Mouse (Mus musculus) embryonic stem cell, embryonic (primary cell): ENCODE measurements around the gene Mknk2.

Experiments used
- CTCF ChIA-PET, 4 experiments: fragments of 300-600 bp in 2 of 4; fragments of 350-600 bp in 2 of 4; sonication (Branson Sonifier 250); formaldehyde crosslinking; loops; one replicate each; lab custom pipeline; 2022; ENCODE audit warnings: inconsistent platforms in 2 of 4; lab: Charles Lee
- POLR2A ChIA-PET, 4 experiments: fragments of 300-600 bp in 2 of 4; fragments of 350-600 bp in 2 of 4; sonication (Branson Sonifier 250); formaldehyde crosslinking; loops; one replicate each; lab custom pipeline; 2022; ENCODE audit warnings: antibody characterized with exemption in 4 of 4, inconsistent platforms in 1 of 4; lab: Charles Lee

The Mknk2 gene

DNA sequence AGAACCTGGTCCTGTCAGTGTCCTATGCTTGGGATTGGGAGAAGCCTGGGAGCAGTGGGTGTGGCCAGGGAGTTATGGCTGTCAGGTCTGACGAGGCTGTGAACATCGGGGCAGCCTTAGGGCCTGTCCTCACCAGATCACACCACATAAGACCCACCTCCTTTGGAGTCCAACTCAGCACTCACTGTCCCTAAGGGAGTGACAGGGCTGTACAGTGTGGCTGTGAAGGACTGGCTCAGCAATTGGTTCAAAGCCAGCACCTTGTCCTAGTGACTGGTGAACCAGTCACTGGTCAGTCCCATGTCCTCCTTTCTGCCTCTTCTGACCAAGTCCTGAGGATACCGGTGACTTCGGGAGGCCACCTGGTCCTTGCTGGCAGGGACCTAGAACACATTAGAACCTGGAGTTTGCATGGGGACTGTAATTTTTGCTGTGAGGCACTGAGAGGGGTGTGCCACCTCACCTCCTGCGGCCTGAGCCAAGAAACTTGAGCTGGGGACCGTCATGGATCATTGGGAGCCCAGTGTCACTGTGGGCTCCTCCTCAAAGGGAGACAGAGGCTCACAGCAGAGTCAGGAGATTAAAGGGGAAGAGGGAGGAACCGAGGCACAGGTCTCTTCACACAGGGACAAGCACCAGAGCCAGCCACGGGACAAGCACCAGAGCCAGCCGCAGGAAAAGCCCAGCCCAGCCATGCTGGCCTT is 1.8 kb upstream of the Mknk2 start:
- ChIA-PET CTCF (interaction anchor here (0.9 to 2.5 kb wide), 6 partner anchors 8 to 202 kb away, joined by 3 to 15 read pairs (median 6); no protein-coding TSS in a partner anchor), POLR2A (interaction anchor here in 3 of 4 experiments (0.6 to 15.6 kb wide), 26 partner anchors 11 to 151 kb away, joined by 3 to 944 read pairs (median 7); partner anchors contain the start of genes Btbd2 (in 2 of the 3), Abhd17a (in 1 of the 3), Adat3 (in 1 of the 3) and Csnk1g2 (in 1 of the 3))

DNA sequence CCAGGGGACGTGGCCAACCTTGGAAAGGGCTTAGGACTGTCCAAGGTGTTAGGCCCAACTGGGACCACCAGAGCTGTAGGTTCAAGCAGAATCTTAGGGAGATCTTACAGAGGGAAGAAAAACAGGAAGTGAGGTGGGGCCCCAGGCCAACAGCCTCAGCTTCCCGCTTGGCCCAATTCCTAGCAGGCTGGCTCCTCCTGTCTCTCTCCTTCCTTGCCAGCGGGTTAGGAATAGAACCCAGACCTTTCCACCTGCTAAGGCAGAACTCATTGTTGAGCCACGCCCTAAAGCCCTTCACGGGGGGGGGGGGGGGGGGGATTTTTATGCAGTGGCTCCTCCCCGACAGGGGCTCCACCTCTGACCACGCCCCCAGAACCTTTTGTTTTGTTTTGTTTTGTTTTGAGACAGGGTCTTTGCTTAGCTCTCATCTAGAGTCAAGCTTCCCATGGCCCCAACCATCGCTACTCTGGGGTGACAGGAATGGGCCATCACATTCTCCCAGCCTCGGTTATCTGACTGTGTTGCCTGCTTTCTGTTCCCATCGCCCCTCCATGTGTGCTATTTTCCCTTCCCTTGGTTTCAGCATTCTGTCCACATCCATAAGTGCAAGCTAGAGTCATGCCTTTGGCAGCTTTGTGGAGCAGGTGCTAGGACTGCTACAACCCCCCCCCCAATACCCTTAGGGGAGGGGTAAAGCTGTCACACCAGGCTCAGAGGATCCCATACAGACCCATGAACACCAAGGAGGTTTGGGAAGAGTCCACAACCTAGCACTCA is 877 bp upstream of the Mknk2 start:
- POLR2A ChIA-PET, result interaction anchor here (0.6 to 15.6 kb wide), 64 partner anchors 9 to 421 kb away, joined by 3 to 944 read pairs (median 8); partner anchors contain the start of genes Csnk1g2 (in 3 of the 4), Abhd17a (in 2 of the 4), Ap3d1 (in 2 of the 4) and Btbd2 (in 2 of the 4)

DNA sequence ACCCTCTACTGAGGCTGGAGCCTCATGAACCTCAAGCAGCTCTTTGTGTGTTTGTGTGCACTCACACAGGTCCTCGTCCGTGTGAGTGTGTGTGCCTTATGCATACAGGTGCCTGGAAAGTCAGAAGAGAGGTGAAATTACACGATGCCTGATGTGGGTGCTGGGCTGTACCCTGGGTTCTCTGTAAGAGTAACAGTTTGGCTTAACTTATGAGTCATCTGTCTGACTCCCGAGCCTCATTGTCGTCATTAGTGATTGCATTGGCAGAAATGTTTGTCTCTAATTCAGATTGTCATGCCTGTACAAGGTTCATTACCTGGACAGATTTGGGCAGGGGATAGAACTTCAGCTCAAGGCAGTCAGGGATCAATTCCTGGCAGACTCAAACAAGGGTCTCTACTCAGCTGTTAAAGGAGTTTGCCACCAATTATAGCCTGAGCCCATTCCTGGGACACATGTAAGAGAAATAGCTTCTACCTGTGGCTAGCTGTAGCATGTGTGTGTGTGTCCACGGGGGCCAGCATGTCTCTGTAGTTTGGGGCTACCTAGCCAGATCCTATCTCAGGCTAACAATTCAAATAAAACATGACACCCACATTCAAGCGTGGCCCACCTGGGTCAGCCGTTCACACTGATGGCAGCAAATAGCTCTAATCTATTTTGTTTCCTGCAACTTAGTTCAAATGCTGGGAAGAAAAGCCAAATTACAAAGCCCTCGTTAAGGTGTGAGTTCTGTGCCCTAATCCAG is 610 bp downstream of the Mknk2 start:
- CTCF ChIA-PET, result interaction anchor here (0.8 to 5.1 kb wide), 32 partner anchors 10 to 204 kb away, joined by 3 to 74 read pairs (median 5); partner anchors contain the start of genes Abhd17a (in 1 of the 4), Atp8b3 (in 1 of the 4), Btbd2 (in 1 of the 4) and Csnk1g2 (in 1 of the 4)
- POLR2A ChIA-PET, result interaction anchor here (0.5 to 15.6 kb wide), 175 partner anchors 7 to 879 kb away, joined by 3 to 944 read pairs (median 9); partner anchors contain the start of genes Abhd17a (in 3 of the 4), Ap3d1 (in 3 of the 4), Atp8b3 (in 3 of the 4) and Csnk1g2 (in 3 of the 4)

More for the DNA sequence above, 877 bp upstream of the Mknk2 start:
- CTCF ChIA-PET, result interaction anchor here (0.5 to 5.1 kb wide), 25 partner anchors 8 to 338 kb away, joined by 3 to 74 read pairs (median 4); partner anchors contain the start of genes Btbd2 (in 1 of the 4) and Rexo1 (in 1 of the 4)

DNA sequence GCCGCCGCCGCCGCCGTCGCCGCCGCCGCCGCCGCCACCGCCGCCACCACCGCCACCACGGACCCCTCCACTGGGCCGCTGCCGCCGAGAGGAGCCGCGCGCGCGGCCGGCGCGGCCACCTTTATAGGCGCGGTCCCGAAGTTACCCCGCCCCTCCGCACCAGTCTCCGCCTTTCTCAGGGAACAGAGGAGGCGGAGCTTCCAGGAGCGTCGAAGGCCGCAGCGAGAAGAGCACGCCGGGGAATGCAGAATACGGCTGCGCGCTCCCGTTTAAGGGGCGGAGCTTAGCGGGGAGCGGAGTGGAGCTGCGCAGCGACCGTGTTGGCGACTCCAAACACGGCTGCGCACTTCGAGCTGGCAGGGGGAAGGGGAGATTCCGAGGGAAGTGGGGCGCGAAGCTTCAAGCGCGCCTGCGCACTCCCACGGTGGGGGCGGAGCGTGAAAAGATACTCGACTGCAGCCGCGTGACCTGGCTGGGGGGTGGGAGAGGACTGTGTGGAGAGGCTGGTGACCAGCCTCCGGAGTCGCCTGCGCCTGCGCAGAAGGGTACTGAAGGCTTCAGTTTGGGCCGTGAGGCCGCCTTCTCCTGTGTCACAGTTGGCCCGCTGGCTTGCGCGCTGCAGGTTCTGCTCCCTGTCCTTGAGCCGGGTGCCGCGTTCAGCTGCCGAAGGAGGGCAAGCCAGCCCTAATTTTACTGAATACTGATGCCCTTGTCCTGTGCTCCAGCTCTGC is 1.5 kb downstream of the Mknk2 start:
- CTCF ChIA-PET, result interaction anchor here (0.5 to 5.1 kb wide), 46 partner anchors 11 to 909 kb away, joined by 3 to 74 read pairs (median 4); partner anchors contain the start of genes Csnk1g2 (in 2 of the 4), Abhd17a (in 1 of the 4), Atp8b3 (in 1 of the 4) and Btbd2 (in 1 of the 4)

DNA sequence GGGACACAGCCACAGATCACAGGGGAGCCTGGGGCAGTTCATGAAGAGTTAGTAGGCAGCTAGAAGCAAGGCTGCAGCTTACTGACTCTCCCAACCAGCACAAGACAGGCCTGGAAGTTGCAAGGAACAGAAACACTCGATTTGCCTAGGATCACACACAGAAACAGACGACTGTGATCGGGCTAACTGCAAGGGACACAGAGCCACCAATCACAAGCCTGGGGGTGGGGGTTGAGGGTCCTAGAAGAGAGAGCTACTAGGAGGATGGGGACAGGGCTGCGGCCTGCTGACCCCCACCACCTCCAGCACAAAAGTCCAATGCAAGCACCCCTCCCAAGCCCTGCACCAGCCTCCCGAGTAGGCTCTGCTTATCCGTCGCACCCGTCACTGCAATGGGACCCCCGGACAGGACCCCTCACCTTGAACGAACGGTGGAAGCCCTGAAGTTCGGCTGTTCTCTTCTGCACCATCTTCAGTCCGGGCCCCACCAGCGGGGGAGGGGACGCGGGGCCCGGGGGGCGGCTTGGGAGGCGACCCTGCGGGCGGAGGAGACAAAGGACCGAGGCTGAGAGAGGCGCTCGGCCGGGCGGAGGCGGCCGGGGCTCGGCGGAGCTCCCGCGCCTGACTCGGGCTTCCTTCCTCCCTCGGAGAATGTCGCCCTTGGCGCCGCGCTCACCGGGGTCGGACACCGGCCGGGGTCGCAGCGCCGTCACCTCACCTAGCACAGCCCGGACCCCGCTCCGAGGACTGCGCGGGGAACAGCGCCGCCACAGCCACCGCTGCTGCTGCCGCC is 2.3 kb downstream of the Mknk2 start:
- ChIA-PET CTCF (interaction anchor here (0.5 to 5.1 kb wide), 44 partner anchors 8 to 827 kb away, joined by 3 to 74 read pairs (median 4); partner anchors contain the start of genes Abhd17a (in 1 of the 4), Ap3d1 (in 1 of the 4), Atp8b3 (in 1 of the 4) and Btbd2 (in 1 of the 4)), POLR2A (interaction anchor here (0.5 to 15.6 kb wide), 299 partner anchors 9 to 1062 kb away, joined by 3 to 944 read pairs (median 6); partner anchors contain the start of genes Csnk1g2 (in 4 of the 4), Izumo4 (in 4 of the 4), Abhd17a (in 3 of the 4) and Adat3 (in 3 of the 4))

More for the DNA sequence above, 1.5 kb downstream of the Mknk2 start:
- POLR2A ChIA-PET, result interaction anchor here (0.5 to 15.6 kb wide), 382 partner anchors 8 to 1063 kb away, joined by 3 to 944 read pairs (median 5); partner anchors contain the start of genes Csnk1g2 (in 4 of the 4), Izumo4 (in 4 of the 4), Abhd17a (in 3 of the 4) and Adat3 (in 3 of the 4)

DNA sequence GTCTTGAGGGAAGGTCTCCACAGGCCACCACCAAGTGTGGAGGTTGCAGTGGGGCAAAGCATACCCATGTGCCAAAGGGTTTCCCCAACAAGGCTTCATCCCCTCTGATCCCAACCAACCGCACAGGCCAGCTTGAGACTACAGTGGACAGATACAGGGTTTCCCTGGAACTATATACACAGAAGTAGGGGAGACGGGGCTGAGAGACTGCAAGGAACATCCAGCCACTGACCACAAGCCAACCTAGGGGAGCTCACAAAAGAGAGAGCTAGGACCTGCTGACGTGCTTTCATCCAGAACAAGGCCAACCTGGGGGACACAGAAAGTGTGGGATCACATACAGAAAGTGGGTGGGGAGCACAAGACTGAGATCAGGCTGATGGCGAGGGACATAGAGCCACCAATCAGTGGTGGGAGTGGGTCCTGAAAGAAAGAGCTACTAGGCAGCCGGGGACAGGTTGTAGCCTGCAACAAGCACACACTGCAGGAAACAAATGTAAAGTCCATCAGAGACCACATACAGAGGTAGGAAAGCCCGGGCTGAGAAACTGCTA is 3.0 kb downstream of the Mknk2 start:
- POLR2A ChIA-PET, result interaction anchor here (0.5 to 15.6 kb wide), 133 partner anchors 9 to 672 kb away, joined by 3 to 944 read pairs (median 11); partner anchors contain the start of genes Csnk1g2 (in 4 of the 4), Abhd17a (in 3 of the 4), Adat3 (in 3 of the 4) and Btbd2 (in 3 of the 4)
- CTCF ChIA-PET, result interaction anchor here (0.6 to 5.1 kb wide), 12 partner anchors 9 to 288 kb away, joined by 3 to 74 read pairs (median 4); partner anchors contain the start of genes Ap3d1 (in 1 of the 4) and Btbd2 (in 1 of the 4)

DNA sequence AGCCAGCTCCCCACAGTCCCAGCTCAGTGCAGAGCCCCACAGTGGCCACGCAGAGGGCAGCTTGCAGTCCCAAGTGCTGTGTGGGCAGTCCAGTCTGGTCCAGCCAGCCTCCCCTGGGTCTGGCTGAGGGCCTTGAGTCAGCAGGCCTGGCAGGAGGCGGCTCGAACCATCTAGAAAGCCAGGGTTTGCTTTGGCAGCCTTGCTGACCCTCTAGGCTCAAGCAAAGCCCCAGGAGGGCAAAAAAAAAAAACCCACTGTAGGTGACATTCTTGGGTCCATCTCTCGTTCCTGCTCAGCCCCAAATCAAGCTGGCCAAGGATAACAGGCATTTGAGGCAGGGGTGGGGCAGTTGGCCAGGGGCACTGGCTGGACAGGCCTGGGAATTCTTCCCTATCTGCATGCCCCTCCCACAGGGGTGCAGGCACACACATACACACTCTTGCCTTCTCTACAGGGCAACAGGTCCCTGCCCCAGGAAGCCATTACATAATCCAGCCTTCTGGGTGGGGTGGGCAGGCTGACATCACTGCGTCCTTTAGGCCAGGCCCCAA is 3.7 kb downstream of the Mknk2 start:
- CTCF ChIA-PET, result interaction anchor here in 3 of 4 experiments (0.7 to 5.1 kb wide), 6 partner anchors 13 to 188 kb away, joined by 3 to 74 read pairs (median 5); partner anchors contain the start of gene Btbd2 (in 1 of the 3)
- POLR2A ChIA-PET, result interaction anchor here in 3 of 4 experiments (0.6 to 15.6 kb wide), 58 partner anchors 10 to 372 kb away, joined by 3 to 944 read pairs (median 23); partner anchors contain the start of genes Ap3d1 (in 3 of the 3), Btbd2 (in 3 of the 3), Abhd17a (in 2 of the 3) and Csnk1g2 (in 2 of the 3)

DNA sequence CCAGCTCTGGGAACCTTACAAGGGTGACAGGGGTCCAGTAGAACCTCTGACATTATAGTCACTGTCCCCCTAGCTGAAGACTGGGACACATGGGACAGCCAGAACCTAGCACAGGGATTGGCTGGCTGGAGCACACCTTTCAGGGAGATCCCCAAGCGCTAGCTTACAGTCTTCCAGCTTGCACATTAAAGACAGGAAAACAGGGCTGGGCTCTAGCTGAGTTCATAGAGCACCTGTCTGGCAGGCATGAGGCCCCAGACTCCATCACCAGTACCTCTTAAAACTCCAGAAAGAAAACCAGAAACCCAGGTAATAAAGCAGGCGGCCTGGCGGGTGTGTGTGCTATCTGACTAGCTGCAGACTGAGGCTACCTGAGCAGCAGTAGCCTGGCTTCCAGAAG is 4.2 kb downstream of the Mknk2 start:
- ChIA-PET POLR2A (interaction anchor here in 3 of 4 experiments (0.7 to 15.6 kb wide), 31 partner anchors 11 to 372 kb away, joined by 3 to 944 read pairs (median 19); partner anchors contain the start of genes Btbd2 (in 3 of the 3), Abhd17a (in 2 of the 3), Ap3d1 (in 2 of the 3) and Atp8b3 (in 2 of the 3)), CTCF (interaction anchor here in 3 of 4 experiments (0.6 to 1.6 kb wide), 6 partner anchors 11 to 187 kb away, joined by 3 to 7 read pairs (median 3); no protein-coding TSS in a partner anchor)

DNA sequence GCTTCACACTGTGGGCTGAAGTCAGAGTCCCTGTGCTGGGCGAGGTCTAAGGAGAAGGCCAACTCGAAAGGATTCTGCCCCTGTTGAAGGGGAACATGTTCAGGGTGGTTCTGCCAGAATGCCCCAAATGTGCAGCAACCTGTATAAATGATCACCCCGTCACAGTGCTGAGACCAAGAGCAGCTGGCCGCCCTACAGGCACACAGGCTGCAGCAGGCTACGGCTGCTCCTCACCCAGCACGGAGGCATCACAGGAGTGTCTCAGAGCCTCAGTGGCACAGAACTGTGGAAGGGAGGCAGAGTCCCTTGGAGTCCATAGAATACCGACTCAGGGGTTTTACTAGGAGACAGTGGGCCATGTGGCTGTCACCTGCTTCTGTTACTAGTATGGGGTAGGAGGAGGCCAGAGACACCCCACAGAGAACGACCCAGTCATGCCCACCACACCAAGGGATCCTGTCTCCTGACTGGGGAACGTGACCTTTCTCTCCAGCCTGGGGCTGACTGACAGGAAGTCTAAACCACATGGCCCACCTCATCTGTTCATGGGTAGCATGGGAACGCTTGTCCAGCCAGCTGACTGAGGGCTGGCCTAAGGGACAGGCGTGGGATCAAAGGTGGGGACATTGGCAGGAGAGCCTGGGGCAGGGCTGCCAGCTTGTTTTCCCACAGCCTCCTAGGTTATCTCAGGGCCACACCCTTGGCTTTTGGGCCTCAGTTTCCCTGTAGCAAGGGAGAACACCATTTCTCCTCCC is 5.8 kb downstream of the Mknk2 start:
- ChIA-PET CTCF (interaction anchor here in 1 of 4 experiments (1.3 kb wide), 1 partner anchor 94 kb away, joined by 5 read pairs; no protein-coding TSS in a partner anchor), POLR2A (interaction anchor here in 3 of 4 experiments (0.6 to 15.6 kb wide), 21 partner anchors 12 to 524 kb away, joined by 3 to 944 read pairs (median 84); partner anchors contain the start of genes Btbd2 (in 3 of the 3), Abhd17a (in 1 of the 3), Adat3 (in 1 of the 3) and Csnk1g2 (in 1 of the 3))

DNA sequence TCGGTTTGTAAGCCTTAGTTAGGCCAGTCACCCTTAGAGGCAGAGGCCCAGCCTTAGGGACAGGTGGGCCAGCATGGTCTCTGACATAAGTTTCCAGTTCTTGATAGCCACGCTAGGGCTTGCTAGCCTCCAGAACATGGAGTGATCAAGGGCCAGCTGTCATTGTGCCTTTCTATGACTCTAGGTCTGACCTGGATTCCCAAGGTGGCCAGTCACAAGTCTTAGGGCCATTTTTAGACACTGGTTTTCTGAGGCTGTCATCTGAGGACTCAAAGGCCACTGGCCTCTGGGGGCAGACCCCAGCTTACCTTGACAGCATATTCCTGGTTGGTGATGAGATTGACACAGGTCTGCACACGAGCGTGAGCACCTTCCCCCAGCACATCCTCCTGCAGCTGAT is 6.7 kb downstream of the Mknk2 start:
- ChIA-PET CTCF (interaction anchor here in 2 of 4 experiments (0.7 to 1.3 kb wide), 2 partner anchors 12 to 93 kb away, joined by 4 to 5 read pairs; no protein-coding TSS in a partner anchor), POLR2A (interaction anchor here in 3 of 4 experiments (0.5 to 15.6 kb wide), 10 partner anchors 14 to 523 kb away, joined by 3 to 944 read pairs (median 11); partner anchors contain the start of genes Btbd2 (in 2 of the 3), Csnk1g2 (in 1 of the 3), Midn (in 1 of the 3) and Rexo1 (in 1 of the 3))

DNA sequence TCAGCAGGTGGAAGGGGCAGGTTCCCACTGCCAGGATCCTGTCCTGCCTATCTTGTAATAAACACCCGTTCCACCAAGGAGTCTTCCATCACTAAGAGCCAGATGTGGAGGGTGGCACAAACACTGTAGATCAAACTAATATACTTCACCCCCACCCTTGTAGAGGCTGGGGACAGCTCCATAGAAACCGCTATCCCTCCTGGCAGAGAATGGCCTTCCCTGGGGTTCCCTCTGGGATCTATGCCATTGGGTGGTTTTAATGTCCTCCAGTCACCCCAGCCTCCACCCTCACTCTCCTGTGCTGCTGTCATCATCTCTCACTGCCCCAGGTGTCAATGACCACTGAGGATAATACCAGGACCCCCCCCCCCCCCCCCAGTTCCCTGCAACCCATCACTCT is 7.4 kb downstream of the Mknk2 start:
- CTCF ChIA-PET, result interaction anchor here in 3 of 4 experiments (0.7 to 2.7 kb wide), 3 partner anchors 10 to 11 kb away, joined by 4 to 12 read pairs (median 7); no protein-coding TSS in a partner anchor
- POLR2A ChIA-PET, result interaction anchor here in 2 of 4 experiments (0.8 to 33.3 kb wide), 7 partner anchors 1 to 161 kb away, joined by 3 to 944 read pairs (median 16); partner anchors contain the start of genes Btbd2 (in 2 of the 2), Csnk1g2 (in 1 of the 2) and Mknk2 (in 1 of the 2)

DNA sequence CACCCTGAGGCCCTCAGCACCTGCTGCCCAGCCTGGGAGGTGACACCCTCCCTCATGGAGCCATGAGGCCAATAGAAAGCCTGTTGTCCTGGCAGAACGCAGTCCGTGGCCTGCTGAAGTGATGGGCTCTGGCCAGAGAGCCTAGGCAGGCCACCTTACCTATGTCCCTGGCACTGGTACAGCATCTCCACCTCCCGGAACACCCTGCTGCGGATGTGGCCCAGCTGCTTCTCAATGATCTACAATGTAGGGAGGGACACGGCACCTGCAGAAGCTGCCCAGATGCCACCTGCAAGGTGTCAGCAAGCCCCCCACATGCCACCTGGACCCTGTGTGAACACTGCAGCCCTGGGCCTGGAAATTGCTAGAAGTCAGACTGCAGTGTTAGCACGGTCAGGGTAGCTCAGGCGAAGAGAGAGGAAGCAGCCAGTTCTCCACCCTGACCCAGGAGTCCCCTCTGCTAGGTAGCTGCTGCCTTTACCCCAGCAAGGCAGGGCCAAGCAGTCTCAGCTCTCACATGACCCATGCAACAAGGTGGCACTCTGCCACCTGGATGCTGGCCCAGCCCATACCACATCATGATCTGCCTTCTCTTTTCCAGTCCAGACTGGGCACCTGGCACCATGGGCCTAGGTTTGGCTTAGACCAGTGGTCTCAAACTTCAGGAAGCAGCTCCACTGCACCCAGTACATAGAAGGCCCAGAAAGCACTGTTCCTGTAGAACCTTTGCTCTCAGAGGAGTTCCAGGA is 8.0 kb downstream of the Mknk2 start:
- POLR2A ChIA-PET, result interaction anchor here in 3 of 4 experiments (0.6 to 33.3 kb wide), 17 partner anchors 2 to 271 kb away, joined by 3 to 944 read pairs (median 6); partner anchors contain the start of genes Btbd2 (in 2 of the 3), Mknk2 (in 2 of the 3), Csnk1g2 (in 1 of the 3) and Gm49322 (in 1 of the 3)

More for the DNA sequence above, 8.0 kb downstream of the Mknk2 start:
- CTCF ChIA-PET, result interaction anchor here in 3 of 4 experiments (1.0 to 2.7 kb wide), 5 partner anchors 9 to 321 kb away, joined by 3 to 12 read pairs (median 5); no protein-coding TSS in a partner anchor
